In genomic region chr11:58658596-58658995, GRCm38 (mm10) we compare ENCODE assay signal across 39 mouse cellular contexts. TPM values are rescaled to one million over a fixed set of nuclear protein-coding genes. Genes with fewer than 3 reads are reported as not detected.
"Had no signal": no experiment of that assay in that cellular context is flagged by ENCODE, and none has a peak within 500 bp of the region (broad histone marks: within the 10 kb centered on the region; RNA-seq: fewer than 3 reads in every experiment).

TSS of gene Olfr322 (plus strand) at chr11:58658782.

- H3K4me1 ChIP-seq: embryonic facial prominence, embryonic 12.5 days; embryonic facial prominence, embryonic 13.5 days; embryonic facial prominence, embryonic 15.5 days; forebrain, embryonic 12.5 days; forebrain, embryonic 13.5 days; forebrain, embryonic 15.5 days had no signal

- H3K9me3 ChIP-seq: embryonic facial prominence, embryonic 10.5 days; embryonic facial prominence, embryonic 12.5 days; embryonic facial prominence, embryonic 13.5 days; embryonic facial prominence, embryonic 15.5 days; forebrain, embryonic 10.5 days; forebrain, embryonic 12.5 days; forebrain, embryonic 13.5 days; forebrain, embryonic 15.5 days had no signal

- DNase-seq: cerebellum, adult 2 months; cerebellum, adult 8-10 months; cerebellum, adult 9-10 months; cerebellum, adult 9-11 months; cerebellum, postnatal 10 days; cerebellum, postnatal 14 days; cerebellum, postnatal 25 days; cerebellum, postnatal 36 days; embryo, embryonic 11 days; forebrain, postnatal 0 days; gastrocnemius, adult 2 months; gastrocnemius, postnatal 10 days; gastrocnemius, postnatal 14 days; gastrocnemius, postnatal 25 days; gastrocnemius, postnatal 36 days; heart, adult 18-20 months; heart, adult 2 months had no signal

- H3K4me3 ChIP-seq: embryonic facial prominence, embryonic 10.5 days; embryonic facial prominence, embryonic 12.5 days; embryonic facial prominence, embryonic 13.5 days; embryonic facial prominence, embryonic 15.5 days; erythroblast, embryonic 14.5 days; forebrain, embryonic 10.5 days; forebrain, embryonic 12.5 days; forebrain, embryonic 13.5 days; forebrain, embryonic 15.5 days; gastrocnemius, adult 2 months; heart, adult 2 months had no signal

- H3K27ac ChIP-seq: embryonic facial prominence, embryonic 10.5 days; embryonic facial prominence, embryonic 12.5 days; embryonic facial prominence, embryonic 13.5 days; embryonic facial prominence, embryonic 15.5 days; forebrain, embryonic 10.5 days; forebrain, embryonic 12.5 days; forebrain, embryonic 13.5 days; forebrain, embryonic 15.5 days; gastrocnemius, adult 2 months; heart, adult 2 months had no signal

- H3K36me3 ChIP-seq: embryonic facial prominence, embryonic 10.5 days; embryonic facial prominence, embryonic 12.5 days; embryonic facial prominence, embryonic 13.5 days; embryonic facial prominence, embryonic 15.5 days; forebrain, embryonic 10.5 days; forebrain, embryonic 12.5 days; forebrain, embryonic 15.5 days had no signal

- H3K27me3 ChIP-seq: embryonic facial prominence, embryonic 12.5 days; embryonic facial prominence, embryonic 13.5 days; embryonic facial prominence, embryonic 15.5 days; forebrain, embryonic 12.5 days; forebrain, embryonic 13.5 days; forebrain, embryonic 15.5 days had no signal

RNA-seq across cellular contexts. Expression of gene Olfr322, which starts in this region (rescaled TPM):
- total RNA-seq: forebrain, postnatal 0 days; gastrocnemius, adult 18-20 months; gastrocnemius, adult 2 months; gastrocnemius, adult 8-10 months; gastrocnemius, postnatal 10 days; gastrocnemius, postnatal 14 days; gastrocnemius, postnatal 25 days; gastrocnemius, postnatal 36 days; gastrocnemius, postnatal 4 days; granulocyte monocyte progenitor cell, adult 5-6 weeks; heart, adult 18-20 months; heart, adult 2 months; heart, adult 8-10 months had no signal
- polyA plus RNA-seq: cerebellum, adult 2 months; cortical plate, adult 2 months; embryonic facial prominence, embryonic 11.5 days; embryonic facial prominence, embryonic 12.5 days; embryonic facial prominence, embryonic 13.5 days; embryonic facial prominence, embryonic 14.5 days; embryonic facial prominence, embryonic 15.5 days; forebrain, embryonic 10.5 days; forebrain, embryonic 11.5 days; forebrain, embryonic 12.5 days; forebrain, embryonic 13.5 days; forebrain, embryonic 14.5 days; forebrain, embryonic 15.5 days; forebrain, embryonic 16.5 days; forebrain, postnatal 0 days; frontal cortex, adult 2 months; gonadal fat pad, adult 2 months; heart, adult 2 months had no signal
